Mouse (Mus musculus) intestine, postnatal 0 days (tissue): ENCODE measurements around the gene Gm43518. TPM values are rescaled to one million over a fixed set of nuclear protein-coding genes. Genes with fewer than 3 reads are reported as not detected.

ENCODE experiments used
- ATAC-seq: fragments of 200-750 bp; cut with Nextera tagmentation; 2 replicates; pipeline ENCODE4 v1.8.0; 2017; ENCODE audit warnings: mild to moderate bottlenecking, moderate TSS enrichment, moderate library complexity
- H3K27ac ChIP-seq: fragments of 300-500 bp; sonication (generic); 2 replicates; pipeline ENCODE4 v1.5.1; 2014; ENCODE audit warnings: mild to moderate bottlenecking, low read depth, low read length, moderate library complexity
- H3K27me3 ChIP-seq: fragments of 300-500 bp; sonication (generic); replicated peaks from 2 replicates; pipeline ENCODE4 v1.6.1; 2014; ENCODE audit warnings: low read length, mixed read lengths; ENCODE audit not compliant: control insufficient read depth, insufficient read depth
- H3K36me3 ChIP-seq: fragments of 300-500 bp; sonication (generic); 2 replicates; pipeline ENCODE4 v1.6.1; 2014; ENCODE audit warnings: mild to moderate bottlenecking, moderate library complexity; ENCODE audit not compliant: control insufficient read depth, insufficient read depth
- H3K4me1 ChIP-seq: fragments of 300-500 bp; sonication (generic); replicated peaks from 2 replicates; pipeline ENCODE4 v1.6.1; 2014; ENCODE audit warnings: antibody characterized with exemption, low read length, mixed read lengths; ENCODE audit not compliant: control insufficient read depth, insufficient read depth
- H3K4me2 ChIP-seq: fragments of 300-500 bp; sonication (generic); replicated peaks from 2 replicates; pipeline ENCODE4 v1.6.1; 2014; ENCODE audit warnings: low read depth, mild to moderate bottlenecking, moderate library complexity
- H3K4me3 ChIP-seq: fragments of 300-500 bp; sonication (generic); 2 replicates; pipeline ENCODE4 v1.5.1; 2014; ENCODE audit warnings: low read depth, low read length
- H3K9ac ChIP-seq: fragments of 300-500 bp; sonication (generic); 2 replicates; pipeline ENCODE4 v1.6.1; 2014; ENCODE audit warnings: mild to moderate bottlenecking, low read depth, low read length
- H3K9me3 ChIP-seq: fragments of 300-500 bp; sonication (generic); 2 replicates; pipeline ENCODE4 v1.6.1; 2016; ENCODE audit warnings: mixed run types; ENCODE audit not compliant: control insufficient read depth
- CTCF ChIP-seq: sonication (generic); IDR thresholded peaks from 2 replicates; pipeline ENCODE4 v1.5.1; 2016; ENCODE audit warnings: low read depth, mild to moderate bottlenecking, control low read depth, antibody characterized with exemption, moderate library complexity
- WGBS: fragments of 180-500 bp; shearing (Covaris S2); extraction: QIAGEN DNeasy Blood & Tissue Kit; methylation state at CpG from one replicate; pipeline ENCODE4 v1.1.7; 2014; 5-methylcytosine and 5-hydroxymethylcytosine counted together
- polyA plus RNA-seq: library from polyadenylated mRNA; unstranded; fragments of >200 nt; fragmentation: Nextera tagmentation; extraction: Ambion mirVana; gene quantifications from 2 replicates; pipeline ENCODE4 v1.2.1, GENCODE M21; 2015

The Gm43518 gene
- 0.35 and 0.41 TPM in 2 replicates for polyA plus RNA-seq

DNA sequence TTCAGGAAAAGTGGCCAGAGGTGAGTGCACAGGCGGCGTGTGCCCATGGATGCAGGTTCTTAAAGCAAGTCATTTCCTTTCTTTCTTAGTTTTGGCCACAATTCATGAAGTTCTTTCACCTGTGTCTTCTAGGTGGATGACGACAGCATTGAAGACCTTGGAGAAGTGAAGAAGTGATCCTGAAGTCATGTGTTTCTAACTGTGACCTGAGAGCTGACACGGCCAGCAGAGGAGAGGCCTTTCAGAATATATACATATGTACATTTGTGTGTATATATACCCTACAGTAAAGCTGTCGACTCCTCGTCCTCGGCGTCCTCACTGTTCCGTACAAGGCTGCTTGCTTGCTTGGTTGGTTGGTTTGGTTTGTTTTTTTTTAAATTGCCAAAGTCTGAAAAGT lies at the start of gene Gm43518:
Gene Gm43518, plus strand, starts transcription at position 301 of the 400 bp plus-strand sequence.
- no peak for TF ChIP-seq CTCF
- ATAC-seq = no peak
- WGBS = 92% methylated on average over 9 of the region's 9 CpGs
- Histone ChIP-seq H3K4me1 (peaks cover 3% of the 10 kb centered on the region; the same call in 1 of the 2 replicates), H3K9ac (no peak within 1 kb of the TSS), H3K4me2 (no peak within 1 kb of the TSS), H3K27me3 (no peaks in the 10 kb centered on the region), H3K27ac (no peak within 1 kb of the TSS), H3K36me3 (peaks cover 56% of the 10 kb centered on the region), H3K9me3 (no peaks in the 10 kb centered on the region), H3K4me3 (no peak within 1 kb of the TSS)

GRCm38 (mm10) chr5:123878056-123878455 lies 49.2 kb upstream of the Gm43518 start:
- Histone ChIP-seq H3K27ac (no peak overlapping the region), H3K4me3 (peak overlapping the region; percentile 22), H3K9me3 (no peaks in the 10 kb centered on the region), H3K4me2 (peak overlapping the region; percentile 58), H3K36me3 (no peaks in the 10 kb centered on the region), H3K27me3 (no peaks in the 10 kb centered on the region), H3K9ac (no peak overlapping the region), H3K4me1 (no peaks in the 10 kb centered on the region)
- no peak for ATAC-seq
- WGBS = 15% methylated on average over 14 of the region's 14 CpGs
- no peak for TF ChIP-seq CTCF

DNA sequence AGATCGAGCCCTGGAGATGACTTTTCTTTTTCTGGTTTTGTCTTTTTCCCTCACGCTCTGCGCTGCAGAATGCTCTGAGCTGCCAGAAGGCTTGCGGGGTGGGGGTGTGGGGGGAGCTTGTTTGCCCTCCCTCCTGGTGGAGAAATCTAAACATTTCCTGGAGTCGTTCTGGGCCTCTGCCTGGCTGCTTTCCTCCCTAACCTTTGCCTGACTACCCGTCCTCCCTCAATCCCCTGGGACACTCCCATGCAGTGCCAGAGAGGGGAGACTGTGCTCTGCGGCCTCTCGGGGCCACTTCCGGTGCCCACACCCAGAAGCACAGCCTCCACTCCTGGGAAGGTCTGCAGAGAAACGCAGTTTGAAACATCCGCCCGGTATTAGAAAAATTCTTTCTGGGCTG lies 47.3 kb upstream of the Gm43518 start, which contains the start of gene Hcar1:
Gene Hcar1, minus strand, starts transcription at position 93 of the 400 bp plus-strand sequence.
- Histone ChIP-seq H3K27ac (peak within 1 kb of the TSS; percentile 54; the same call in 1 of the 2 replicates), H3K4me2 (peak within 1 kb of the TSS; percentile 58), H3K27me3 (no peaks in the 10 kb centered on the region), H3K4me1 (no peaks in the 10 kb centered on the region), H3K9me3 (no peaks in the 10 kb centered on the region), H3K9ac (peak within 1 kb of the TSS; percentile 43), H3K4me3 (peak within 1 kb of the TSS; percentile 22), H3K36me3 (no peaks in the 10 kb centered on the region)
- 20% methylated on average over 12 of the region's 12 CpGs for WGBS
- no peak; the same call in 1 of the 2 replicates for TF ChIP-seq CTCF
- ATAC-seq = peak; percentile 54; the same call in 1 of the 2 replicates

- no peak for ATAC-seq
- Histone ChIP-seq H3K9me3 (no peaks in the 10 kb centered on the region), H3K4me2 (no peak overlapping the region; the same call in 1 of the 2 replicates), H3K4me1 (no peaks in the 10 kb centered on the region), H3K27me3 (no peaks in the 10 kb centered on the region), H3K4me3 (no peak overlapping the region), H3K36me3 (no peaks in the 10 kb centered on the region), H3K9ac (no peak overlapping the region), H3K27ac (no peak overlapping the region)
- TF ChIP-seq CTCF = peak; percentile 43
- WGBS = 83% methylated on average over 14 of the region's 14 CpGs
Observed at GRCm38 (mm10) chr5:123880778-123881177, 46.4 kb upstream of the Gm43518 start.

DNA sequence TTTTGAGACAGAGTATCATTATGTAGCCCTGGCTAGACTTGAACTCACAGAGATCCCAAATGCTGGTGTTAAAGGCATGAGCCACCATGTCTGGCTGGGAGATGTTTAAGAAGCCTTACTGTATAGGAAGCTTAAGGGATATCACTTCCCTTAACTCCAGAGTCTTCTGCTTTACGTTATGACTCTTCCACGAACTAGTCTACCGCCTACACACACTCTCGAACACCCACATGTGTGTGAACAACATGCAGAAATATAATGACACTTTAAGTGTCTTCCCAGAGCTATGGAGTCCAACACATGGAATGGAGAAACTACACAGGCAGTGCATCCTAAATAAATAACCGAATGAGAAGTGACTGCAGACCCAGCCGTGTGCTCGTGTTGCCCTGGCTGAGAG lies 43.3 kb upstream of the Gm43518 start:
- 70% methylated on average over 7 of the region's 7 CpGs for WGBS
- H3K4me2 ChIP-seq = no peak overlapping the region
- ATAC-seq = no peak
- no peak overlapping the region for H3K4me3 ChIP-seq
- H3K9ac ChIP-seq = no peak overlapping the region
- no peaks in the 10 kb centered on the region for H3K27me3 ChIP-seq
- H3K36me3 ChIP-seq = no peaks in the 10 kb centered on the region
- no peaks in the 10 kb centered on the region for H3K4me1 ChIP-seq
- TF ChIP-seq CTCF = no peak
- no peaks in the 10 kb centered on the region for H3K9me3 ChIP-seq
- no peak overlapping the region for H3K27ac ChIP-seq

GRCm38 (mm10) chr5:123884332-123884731 lies 42.9 kb upstream of the Gm43518 start:
- 66% methylated on average over 10 of the region's 10 CpGs for WGBS
- Histone ChIP-seq H3K36me3 (no peaks in the 10 kb centered on the region), H3K9me3 (no peaks in the 10 kb centered on the region), H3K4me3 (no peak overlapping the region), H3K27me3 (no peaks in the 10 kb centered on the region), H3K4me2 (no peak overlapping the region), H3K9ac (no peak overlapping the region), H3K27ac (no peak overlapping the region), H3K4me1 (no peaks in the 10 kb centered on the region)
- no peak for TF ChIP-seq CTCF
- no peak for ATAC-seq
